Mouse (Mus musculus) heart, embryonic 13.5 days (tissue): ENCODE measurements around the gene Ffar2. TPM values are rescaled to one million over a fixed set of nuclear protein-coding genes. Genes with fewer than 3 reads are reported as not detected.

Source experiments
- ATAC-seq: fragments of 200-750 bp; cut with Nextera tagmentation; 2 replicates; pipeline ENCODE4 v1.8.0; 2017; ENCODE audit warnings: moderate TSS enrichment; ENCODE audit not compliant: insufficient number of reproducible peaks, low FRiP score, low TSS enrichment; ENCODE audit errors: extremely low read depth
- H3K27ac ChIP-seq: fragments of 300-500 bp; sonication (generic); replicated peaks from 2 replicates; pipeline ENCODE4 v1.5.1; 2015; ENCODE audit warnings: moderate library complexity, mild to moderate bottlenecking, inconsistent platforms
- H3K27me3 ChIP-seq: fragments of 300-500 bp; sonication (generic); replicated peaks from 2 replicates; pipeline ENCODE4 v1.6.1; 2015; ENCODE audit warnings: mild to moderate bottlenecking, inconsistent platforms
- H3K36me3 ChIP-seq: fragments of 300-500 bp; sonication (generic); 2 replicates; pipeline ENCODE4 v1.6.1; 2015; ENCODE audit warnings: mild to moderate bottlenecking, inconsistent platforms
- H3K4me1 ChIP-seq: fragments of 300-500 bp; sonication (generic); 2 replicates; pipeline ENCODE4 v1.6.1; 2015; ENCODE audit warnings: inconsistent platforms
- H3K4me2 ChIP-seq: fragments of 300-500 bp; sonication (generic); 2 replicates; pipeline ENCODE4 v1.6.1; 2015; ENCODE audit warnings: inconsistent platforms, mild to moderate bottlenecking, moderate library complexity
- H3K4me3 ChIP-seq: fragments of 300-500 bp; sonication (generic); 2 replicates; pipeline ENCODE4 v1.5.1; 2015; ENCODE audit warnings: moderate library complexity, mild to moderate bottlenecking, inconsistent platforms
- H3K9ac ChIP-seq: fragments of 300-500 bp; sonication (generic); 2 replicates; pipeline ENCODE4 v1.6.1; 2015; ENCODE audit warnings: inconsistent platforms, mild to moderate bottlenecking, moderate library complexity
- H3K9me3 ChIP-seq: fragments of 300-500 bp; sonication (generic); 2 replicates; pipeline ENCODE4 v1.6.1; 2016; ENCODE audit warnings: inconsistent platforms
- WGBS: fragments of 180-500 bp; shearing (Covaris S2); methylation state at CpG from one replicate; pipeline ENCODE4 v1.1.7; 2015; ENCODE audit warnings: mixed read lengths; 5-methylcytosine and 5-hydroxymethylcytosine counted together
- polyA plus RNA-seq: library from polyadenylated mRNA; unstranded; fragments of >200 nt; fragmentation: Nextera tagmentation; extraction: Ambion mirVana; gene quantifications from 2 replicates; pipeline ENCODE4 v1.2.1, GENCODE M21; 2015

Gene Ffar2
- polyA plus RNA-seq, 1 experiment from 2014 or later, result not detected

GRCm38 (mm10) chr7:30821532-30821931, 2.0 kb downstream of the Ffar2 start:
- Histone ChIP-seq H3K4me3 (no peak overlapping the region), H3K4me2 (no peak overlapping the region), H3K27ac (no peak overlapping the region), H3K4me1 (no peaks in the 10 kb centered on the region), H3K9ac (no peak overlapping the region), H3K27me3 (peaks cover 15% of the 10 kb centered on the region), H3K9me3 (no peaks in the 10 kb centered on the region), H3K36me3 (no peaks in the 10 kb centered on the region)
- ATAC-seq, result no peak
- 50% methylated on average over 5 of the region's 5 CpGs for WGBS

- H3K4me3 ChIP-seq, result no peak overlapping the region
- 60% methylated on average over 7 of the region's 7 CpGs for WGBS
- H3K4me1 ChIP-seq, result no peaks in the 10 kb centered on the region
- H3K9me3 ChIP-seq, result no peaks in the 10 kb centered on the region
- H3K27ac ChIP-seq, result no peak overlapping the region
- H3K36me3 ChIP-seq, result no peaks in the 10 kb centered on the region
- no peak overlapping the region for H3K4me2 ChIP-seq
- H3K27me3 ChIP-seq, result peaks cover 15% of the 10 kb centered on the region
- ATAC-seq, result no peak
- no peak overlapping the region for H3K9ac ChIP-seq
These were observed 2.6 kb downstream of the Ffar2 start for GRCm38 (mm10) chr7:30820854-30821445.

GRCm38 (mm10) chr7:30820131-30820530, 3.4 kb downstream of the Ffar2 start:
- no peak for ATAC-seq
- 67% methylated on average over 6 of the region's 6 CpGs for WGBS
- Histone ChIP-seq H3K4me2 (no peak overlapping the region), H3K36me3 (no peaks in the 10 kb centered on the region), H3K27me3 (peaks cover 15% of the 10 kb centered on the region), H3K9me3 (no peaks in the 10 kb centered on the region), H3K4me3 (no peak overlapping the region), H3K4me1 (no peaks in the 10 kb centered on the region), H3K9ac (no peak overlapping the region), H3K27ac (no peak overlapping the region)

- Histone ChIP-seq H3K4me1 (no peaks in the 10 kb centered on the region), H3K9me3 (no peaks in the 10 kb centered on the region; the same call in 1 of the 2 replicates), H3K9ac (no peak overlapping the region), H3K27ac (no peak overlapping the region), H3K36me3 (no peaks in the 10 kb centered on the region), H3K27me3 (no peaks in the 10 kb centered on the region), H3K4me2 (no peak overlapping the region), H3K4me3 (no peak overlapping the region)
- WGBS, result 71% methylated on average over 6 of the region's 6 CpGs
- no peak for ATAC-seq
These were observed 11.2 kb downstream of the Ffar2 start for GRCm38 (mm10) chr7:30812291-30812807.

GRCm38 (mm10) chr7:30811757-30812290, 11.8 kb downstream of the Ffar2 start:
- Histone ChIP-seq H3K9me3 (no peaks in the 10 kb centered on the region; the same call in 1 of the 2 replicates), H3K27me3 (no peaks in the 10 kb centered on the region), H3K4me1 (no peaks in the 10 kb centered on the region), H3K36me3 (no peaks in the 10 kb centered on the region), H3K9ac (no peak overlapping the region), H3K4me2 (no peak overlapping the region), H3K4me3 (no peak overlapping the region), H3K27ac (no peak overlapping the region)
- 42% methylated on average over 9 of the region's 9 CpGs for WGBS
- ATAC-seq, result no peak

- Histone ChIP-seq H3K4me1 (no peaks in the 10 kb centered on the region), H3K4me2 (no peak overlapping the region), H3K4me3 (no peak overlapping the region), H3K36me3 (no peaks in the 10 kb centered on the region), H3K27ac (no peak overlapping the region), H3K9me3 (no peaks in the 10 kb centered on the region; the same call in 1 of the 2 replicates), H3K9ac (no peak overlapping the region), H3K27me3 (no peaks in the 10 kb centered on the region)
- no peak for ATAC-seq
- 49% methylated on average over 6 of the region's 6 CpGs for WGBS
These were observed 13.3 kb downstream of the Ffar2 start for GRCm38 (mm10) chr7:30810319-30810718.

GRCm38 (mm10) chr7:30805924-30806323, 17.7 kb downstream of the Ffar2 start:
- 46% methylated on average over 6 of the region's 6 CpGs for WGBS
- no peak for ATAC-seq
- H3K27me3 ChIP-seq, result no peaks in the 10 kb centered on the region

GRCm38 (mm10) chr7:30804026-30804715, 19.4 kb downstream of the Ffar2 start:
- H3K4me1 ChIP-seq, result no peaks in the 10 kb centered on the region
- H3K27me3 ChIP-seq, result no peaks in the 10 kb centered on the region
- no peak overlapping the region for H3K4me2 ChIP-seq
- ATAC-seq, result no peak
- peaks cover 11% of the 10 kb centered on the region for H3K9me3 ChIP-seq
- H3K36me3 ChIP-seq, result no peaks in the 10 kb centered on the region
- no peak overlapping the region for H3K4me3 ChIP-seq
- H3K9ac ChIP-seq, result no peak overlapping the region
- WGBS, result 70% methylated on average over 9 of the region's 9 CpGs
- no peak overlapping the region for H3K27ac ChIP-seq

More at GRCm38 (mm10) chr7:30805924-30806323, 17.7 kb downstream of the Ffar2 start:
- H3K9ac ChIP-seq, result no peak overlapping the region
- H3K4me2 ChIP-seq, result no peak overlapping the region
- no peaks in the 10 kb centered on the region for H3K36me3 ChIP-seq
- peaks cover 3% of the 10 kb centered on the region; the same call in 1 of the 2 replicates for H3K9me3 ChIP-seq
- no peak overlapping the region for H3K4me3 ChIP-seq
- no peaks in the 10 kb centered on the region for H3K4me1 ChIP-seq
- H3K27ac ChIP-seq, result no peak overlapping the region

GRCm38 (mm10) chr7:30803256-30803655, 20.3 kb downstream of the Ffar2 start:
- H3K9ac ChIP-seq, result no peak overlapping the region
- H3K36me3 ChIP-seq, result no peaks in the 10 kb centered on the region
- no peak overlapping the region for H3K4me3 ChIP-seq
- H3K4me1 ChIP-seq, result no peaks in the 10 kb centered on the region
- H3K4me2 ChIP-seq, result no peak overlapping the region
- H3K9me3 ChIP-seq, result peaks cover 11% of the 10 kb centered on the region
- H3K27ac ChIP-seq, result no peak overlapping the region
- no peak for ATAC-seq
- H3K27me3 ChIP-seq, result no peaks in the 10 kb centered on the region
- 85% methylated on average over 3 of the region's 3 CpGs for WGBS

GRCm38 (mm10) chr7:30800653-30801052, 22.9 kb downstream of the Ffar2 start:
- H3K4me2 ChIP-seq, result no peak overlapping the region
- H3K27me3 ChIP-seq, result no peaks in the 10 kb centered on the region
- H3K4me1 ChIP-seq, result no peaks in the 10 kb centered on the region
- peaks cover 11% of the 10 kb centered on the region for H3K9me3 ChIP-seq
- no peak overlapping the region for H3K27ac ChIP-seq
- no peak overlapping the region for H3K9ac ChIP-seq
- H3K4me3 ChIP-seq, result no peak overlapping the region
- no peaks in the 10 kb centered on the region for H3K36me3 ChIP-seq
- no peak for ATAC-seq

GRCm38 (mm10) chr7:30796790-30797189, 26.8 kb downstream of the Ffar2 start:
- 0 out of 2 replicates have a peak, but pooled peaks cover 2% of the 10 kb centered on the region for H3K27me3 ChIP-seq
- H3K4me2 ChIP-seq, result no peak overlapping the region
- no peaks in the 10 kb centered on the region for H3K36me3 ChIP-seq
- no peak for ATAC-seq
- WGBS, result 67% methylated on average over 1 of the region's 1 CpGs
- no peaks in the 10 kb centered on the region; the same call in 1 of the 2 replicates for H3K4me1 ChIP-seq
- no peak overlapping the region for H3K9ac ChIP-seq
- H3K4me3 ChIP-seq, result no peak overlapping the region
- no peak overlapping the region for H3K27ac ChIP-seq
- H3K9me3 ChIP-seq, result peaks cover 8% of the 10 kb centered on the region
